7 mouse cellular contexts compared by ENCODE assay signal in the genomic region with DNA sequence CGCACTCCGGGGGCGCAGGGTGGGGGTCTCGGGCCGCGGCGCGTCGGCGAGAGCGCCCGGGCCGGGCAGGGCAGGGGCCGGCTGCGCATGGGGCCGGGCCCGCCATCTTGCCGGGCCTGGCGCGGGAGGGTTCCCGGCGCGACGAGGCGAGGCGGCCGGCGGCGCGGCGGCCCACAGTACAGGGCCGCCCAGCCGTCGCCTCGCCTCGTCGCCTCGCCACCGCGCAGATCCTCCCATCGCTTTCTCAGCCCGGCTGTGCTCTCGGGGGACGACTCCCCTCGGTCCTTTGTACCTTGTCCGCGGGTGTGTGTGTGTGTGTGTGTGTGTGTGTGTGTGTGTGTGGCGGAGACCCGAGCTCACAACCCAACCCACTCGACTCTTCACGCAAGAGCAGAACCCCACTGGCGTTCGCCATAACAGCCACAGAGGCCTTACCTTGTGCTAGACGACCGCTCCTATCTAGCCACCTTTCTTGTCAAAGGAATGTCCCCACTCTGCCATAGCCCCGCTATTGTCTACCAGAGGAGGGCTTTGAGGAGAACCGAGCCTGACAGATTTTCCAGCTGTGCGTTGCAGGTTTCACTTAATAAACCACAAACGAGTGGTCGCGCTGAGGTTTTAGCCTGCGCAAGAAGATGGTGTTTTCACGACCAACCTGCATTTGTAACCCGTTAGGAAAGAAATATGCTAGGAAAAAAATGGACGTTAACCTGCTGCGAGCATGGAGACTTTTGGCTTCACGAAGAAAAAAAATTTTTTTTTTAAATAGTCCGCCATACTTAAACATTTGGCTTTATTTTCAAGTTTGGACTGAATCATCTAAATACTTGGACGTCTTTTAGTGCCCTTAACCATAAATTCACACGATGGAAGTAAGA. TPM values are rescaled to one million over a fixed set of nuclear protein-coding genes. Genes with fewer than 3 reads are reported as not detected.
DNase-seq lines count a peak whose midpoint lies in the region; ATAC-seq lines count a peak whose summit lies in the region.

No protein-coding gene starts in this region.

- intact Hi-C loops in gastrocnemius, postnatal 36 days (cut with DNase I): no loop called here
- intact Hi-C loops in left cerebral cortex, postnatal 14 days (cut with DNase I): no loop called here

- H3K27me3 ChIP-seq in intestine, embryonic 15.5 days (replicated peaks): no peaks in the 10 kb centered on the region

- no peaks in the 10 kb centered on the region for H3K36me3 ChIP-seq in intestine, embryonic 15.5 days

- DNase-seq in adrenal gland, adult 8-10 months: peak; percentile 15
- peak; percentile 78 for DNase-seq in embryo, embryonic 10.5 days (ENCODE audit: low spot score)
- peak; percentile 20 to 61 for DNase-seq in gastrocnemius, postnatal 36 days
- DNase-seq in left cerebral cortex, postnatal 14 days (ENCODE audit: low spot score in 2 of 2): peak; percentile 31 to 46
- DNase-seq in right cerebral cortex, postnatal 36 days (ENCODE audit: low spot score in 2 of 2): peak; percentile 25 to 50

- peak overlapping the region; percentile 80 for H3K4me2 ChIP-seq in intestine, embryonic 15.5 days (replicated peaks)

- ATAC-seq in intestine, embryonic 15.5 days: peak; percentile 93
- peak; percentile 60 for ATAC-seq in megakaryocyte-erythroid progenitor cell, adult 5-6 weeks (replicated peaks; ENCODE audit: low FRiP score, low TSS enrichment, poor library complexity, severe bottlenecking)

- no peaks in the 10 kb centered on the region for H3K9me3 ChIP-seq in intestine, embryonic 15.5 days

- WGBS in intestine, embryonic 15.5 days: under 1% methylated on average over 31 of the region's 70 CpGs

- H3K27ac ChIP-seq in intestine, embryonic 15.5 days: peak overlapping the region; percentile 96

- peak overlapping the region; percentile 60 for H3K4me3 ChIP-seq in intestine, embryonic 15.5 days (replicated peaks)

- peak overlapping the region; percentile 77 for H3K9ac ChIP-seq in intestine, embryonic 15.5 days

- 0 out of 2 replicates have a peak, but pooled peaks cover 5% of the 10 kb centered on the region for H3K4me1 ChIP-seq in intestine, embryonic 15.5 days (replicated peaks)

RNA-seq across cellular contexts. Expression of gene Zfp280d, which starts 0.7 kb away (rescaled TPM):
- total RNA-seq in adrenal gland, adult 8-10 months (2022): 10 to 100 TPM; 35.3 to 56.6 (median 38.6) TPM
- total RNA-seq in gastrocnemius, postnatal 36 days (2021): 10 to 100 TPM; 12.2 to 16.0 TPM
- 21.6 and 24.6 TPM in 2 replicates for polyA plus RNA-seq in intestine, embryonic 15.5 days (2015; fragmentation: Nextera tagmentation; extraction: Ambion mirVana)
- 10 to 100 TPM; 47.1 to 50.0 TPM for total RNA-seq in left cerebral cortex, postnatal 14 days (2021)
- total RNA-seq in megakaryocyte-erythroid progenitor cell, adult 5-6 weeks (2014; fragmentation: Nextera tagmentation): 106 and 117 TPM in 2 replicates
- total RNA-seq in megakaryocyte-erythroid progenitor cell, adult 5-6 weeks (2017): 83.9 and 88.2 TPM in 2 replicates

Comparison
In these comparisons a context has a peak if more than half of its experiments do, and no peak if none do; other contexts are left out.
1. Peak in every context shown above with its lines: DNase-seq, ATAC-seq, H3K4me3 ChIP-seq and H3K27ac ChIP-seq.
2. DNase-seq: peak in every context shown above with its lines; median percentile 78 in embryo, embryonic 10.5 days; 40 in gastrocnemius, postnatal 36 days; 38 in left cerebral cortex, postnatal 14 days; 38 in right cerebral cortex, postnatal 36 days; 15 in adrenal gland, adult 8-10 months.